Mouse (Mus musculus) adrenal gland, adult (tissue): ENCODE measurements around the gene Scaf8.

Experiments used
- DNase-seq, 2 experiments: peaks; one replicate each; pipeline ENCODE4 v3.0.0; 2022 to 2023; ENCODE audit warnings: low spot score in 1 of 2; ENCODE audit not compliant: inconsistent age in 2 of 2

Scaf8 gene

GRCm38 (mm10) chr17:3206527-3207398 is 92.0 kb downstream of the Scaf8 start:
- DNase-seq: no peak

GRCm38 (mm10) chr17:3207529-3208240 is 92.9 kb downstream of the Scaf8 start:
- no peak for DNase-seq

GRCm38 (mm10) chr17:3208471-3208870 is 93.7 kb downstream of the Scaf8 start:
- DNase-seq: no peak

- DNase-seq: no peak
These were observed 94.8 kb downstream of the Scaf8 start for GRCm38 (mm10) chr17:3209581-3209980.

- DNase-seq: no peak
These were observed 95.4 kb downstream of the Scaf8 start for GRCm38 (mm10) chr17:3210134-3210533.

- DNase-seq: no peak
These were observed 97.3 kb downstream of the Scaf8 start for GRCm38 (mm10) chr17:3212105-3212504.

GRCm38 (mm10) chr17:3212886-3213285 is 98.1 kb downstream of the Scaf8 start:
- no peak for DNase-seq

- DNase-seq: no peak
These were observed 100.1 kb downstream of the Scaf8 start for GRCm38 (mm10) chr17:3214852-3215251.

- DNase-seq: no peak
These were observed 102.3 kb downstream of the Scaf8 start for GRCm38 (mm10) chr17:3217023-3217422.

GRCm38 (mm10) chr17:3218364-3218763 is 103.6 kb downstream of the Scaf8 start:
- DNase-seq: peak; percentile 79 to 80

- DNase-seq: peak; percentile 32 to 52
These were observed 104.1 kb downstream of the Scaf8 start for GRCm38 (mm10) chr17:3218916-3219315.

GRCm38 (mm10) chr17:3220201-3220600 is 105.4 kb downstream of the Scaf8 start:
- DNase-seq: no peak

- no peak for DNase-seq
These were observed 108.3 kb downstream of the Scaf8 start for GRCm38 (mm10) chr17:3223071-3223470.

GRCm38 (mm10) chr17:3223721-3224120 is 108.9 kb downstream of the Scaf8 start:
- no peak for DNase-seq

GRCm38 (mm10) chr17:3224383-3225106 is 109.8 kb downstream of the Scaf8 start:
- peak; percentile 81 to 94 for DNase-seq

- peak; percentile 42 to 81 for DNase-seq
These were observed 115.6 kb downstream of the Scaf8 start for GRCm38 (mm10) chr17:3230231-3231000.

GRCm38 (mm10) chr17:3232626-3233025 is 117.9 kb downstream of the Scaf8 start:
- DNase-seq: no peak

GRCm38 (mm10) chr17:3243672-3244071 is 128.9 kb downstream of the Scaf8 start:
- DNase-seq: no peak

GRCm38 (mm10) chr17:3244881-3245739 is 130.3 kb downstream of the Scaf8 start:
- peak; percentile 63 to 81 for DNase-seq
